In the genomic region with DNA sequence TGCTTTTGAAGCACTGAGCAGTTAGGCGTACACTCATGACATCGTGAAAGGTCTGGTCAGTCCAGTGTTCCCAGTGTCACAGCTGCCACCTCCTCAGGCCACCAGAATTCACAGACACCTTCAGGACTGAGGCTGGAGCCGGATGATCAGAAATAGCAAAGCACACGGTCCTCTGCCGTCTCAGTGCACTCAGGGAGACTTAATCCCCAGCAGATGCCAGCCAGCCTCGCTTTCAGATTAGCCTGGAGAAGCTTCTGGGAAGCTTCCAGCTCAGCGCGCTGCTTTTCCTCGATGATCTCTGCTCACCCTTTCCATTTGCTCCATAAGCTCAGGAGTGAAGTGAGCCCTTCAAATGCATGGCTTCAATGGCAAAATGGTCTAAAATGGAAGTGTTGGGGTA, we compare ENCODE assay signal across 23 mouse cellular contexts. TPM values are rescaled to one million over a fixed set of nuclear protein-coding genes. Genes with fewer than 3 reads are reported as not detected.
DNase-seq lines count a peak whose midpoint lies in the region; ATAC-seq and TF ChIP-seq lines count a peak whose summit lies in the region.
"Had no signal": no experiment of that assay in that cellular context is flagged by ENCODE, and none has a peak within 500 bp of the region (broad histone marks: within the 10 kb centered on the region; RNA-seq: fewer than 3 reads in every experiment).

No protein-coding gene starts in this region.

- H3K9me3 ChIP-seq in heart, postnatal 0 days (replicated peaks; ENCODE audit: control insufficient read depth, low read length), result 0 out of 2 replicates have a peak, but pooled peaks cover 3% of the 10 kb centered on the region
- no peaks in the 10 kb centered on the region for H3K9me3 ChIP-seq in forebrain, postnatal 0 days (ENCODE audit: low read length)
- H3K9me3 ChIP-seq: embryonic facial prominence, embryonic 12.5 days; heart, embryonic 15.5 days; liver, embryonic 13.5 days had no signal

- 44% methylated on average over 9 of the region's 9 CpGs for WGBS in heart, postnatal 0 days
- 61% methylated on average over 9 of the region's 9 CpGs for WGBS in forebrain, postnatal 0 days

- H3K36me3 ChIP-seq in heart, postnatal 0 days (replicated peaks; ENCODE audit: control insufficient read depth, insufficient read depth, low read length), result no peaks in the 10 kb centered on the region
- no peaks in the 10 kb centered on the region for H3K36me3 ChIP-seq in forebrain, postnatal 0 days (ENCODE audit: insufficient read depth)
- H3K36me3 ChIP-seq: embryonic facial prominence, embryonic 12.5 days; heart, embryonic 15.5 days; hindbrain, embryonic 13.5 days; liver, embryonic 13.5 days had no signal

- no peak overlapping the region for H3K9ac ChIP-seq in heart, postnatal 0 days (replicated peaks; ENCODE audit: low read depth, low read length)
- no peak overlapping the region for H3K9ac ChIP-seq in forebrain, postnatal 0 days
- H3K9ac ChIP-seq: embryonic facial prominence, embryonic 12.5 days; heart, embryonic 15.5 days; hindbrain, embryonic 13.5 days; liver, embryonic 13.5 days had no signal

- no peak for TF ChIP-seq CTCF in heart, postnatal 0 days (IDR thresholded peaks at IDR 0.05; ENCODE audit: low read depth)
- no peak for TF ChIP-seq CTCF in forebrain, postnatal 0 days (IDR thresholded peaks at IDR 0.05; ENCODE audit: low read depth)

- ATAC-seq in heart, postnatal 0 days (ENCODE audit: insufficient read depth, low read depth), result no peak
- no peak for ATAC-seq in forebrain, postnatal 0 days
- ATAC-seq in inflammation-experienced regulatory T-cells, adult 6 months, result no peak
- ATAC-seq: Patski had no signal

- no peaks in the 10 kb centered on the region for H3K27me3 ChIP-seq in heart, postnatal 0 days (ENCODE audit: control insufficient read depth, insufficient read depth, low read length)
- no peaks in the 10 kb centered on the region for H3K27me3 ChIP-seq in forebrain, postnatal 0 days (ENCODE audit: insufficient read depth, low read length)
- H3K27me3 ChIP-seq: embryonic facial prominence, embryonic 12.5 days; heart, embryonic 15.5 days; hindbrain, embryonic 13.5 days; liver, embryonic 13.5 days; Patski had no signal

- TF ChIP-seq EP300 in heart, postnatal 0 days (IDR thresholded peaks at IDR 0.05; ENCODE audit: low read depth), result no peak

- no peak overlapping the region for H3K27ac ChIP-seq in heart, postnatal 0 days (ENCODE audit: low read depth)
- H3K27ac ChIP-seq in forebrain, postnatal 0 days (ENCODE audit: low read depth, low read length), result no peak overlapping the region
- H3K27ac ChIP-seq: embryonic facial prominence, embryonic 12.5 days; heart, embryonic 15.5 days; hindbrain, embryonic 13.5 days; liver, embryonic 13.5 days had no signal

- DNase-seq in heart, postnatal 0 days (ENCODE audit: low spot score), result no peak
- no peak for DNase-seq in heart, adult 9 months (ENCODE audit: low spot score in 2 of 2)
- peak; percentile 38 to 42 for DNase-seq in right cerebral cortex, postnatal 10 days (ENCODE audit: low spot score in 2 of 2)
- no peak for DNase-seq in right cerebral cortex, adult 18-20 months
- peak; percentile 34 for DNase-seq in cerebellum, adult 9-10 months
- DNase-seq in retina, postnatal 7 days (ENCODE audit: low read depth, low spot score), result peak; percentile 68
- no peak for DNase-seq in forebrain, postnatal 0 days
- DNase-seq: kidney, adult 18-20 months; kidney, postnatal 36 days; liver, embryonic 13.5 days; lung, postnatal 14 days; thymus, postnatal 4 days had no signal

- peak overlapping the region; percentile 10; the same call in 1 of the 2 replicates for H3K4me2 ChIP-seq in heart, postnatal 0 days (ENCODE audit: low read depth, low read length)
- no peak overlapping the region for H3K4me2 ChIP-seq in forebrain, postnatal 0 days (ENCODE audit: low read depth)
- H3K4me2 ChIP-seq: embryonic facial prominence, embryonic 12.5 days; heart, embryonic 15.5 days; hindbrain, embryonic 13.5 days; liver, embryonic 13.5 days; midbrain, embryonic 11.5 days had no signal

- no peak overlapping the region for H3K4me3 ChIP-seq in heart, postnatal 0 days (ENCODE audit: low read depth, low read length)
- no peak overlapping the region for H3K4me3 ChIP-seq in forebrain, postnatal 0 days (ENCODE audit: low read depth, low read length)
- H3K4me3 ChIP-seq: embryonic facial prominence, embryonic 12.5 days; heart, embryonic 15.5 days; hindbrain, embryonic 13.5 days; liver, embryonic 13.5 days had no signal

- H3K4me1 ChIP-seq in heart, postnatal 0 days (ENCODE audit: control insufficient read depth, insufficient read depth), result no peaks in the 10 kb centered on the region
- H3K4me1 ChIP-seq in forebrain, postnatal 0 days (ENCODE audit: insufficient read depth), result no peaks in the 10 kb centered on the region
- H3K4me1 ChIP-seq: embryonic facial prominence, embryonic 12.5 days; heart, embryonic 15.5 days; hindbrain, embryonic 13.5 days; liver, embryonic 13.5 days had no signal

RNA-seq across cellular contexts. Expression of gene Fam240b, which starts 32.4 kb away (rescaled TPM):
- total RNA-seq in heart, postnatal 0 days (2014; rRNA removed; ENCODE audit: low replicate concordance), result not detected in 2 replicates
- polyA plus RNA-seq in heart, postnatal 0 days (2015; fragmentation: Nextera tagmentation; extraction: Ambion mirVana), result not detected in 2 replicates
- not detected in 2 replicates for total RNA-seq in forebrain, postnatal 0 days (2014; rRNA removed)
- polyA plus RNA-seq in forebrain, postnatal 0 days (2015; fragmentation: Nextera tagmentation; extraction: Ambion mirVana), result not detected in 2 replicates
- polyA plus RNA-seq in inflammation-experienced regulatory T-cells, adult 6 months (2017; shearing (Covaris generic)), result not detected
- total RNA-seq: adrenal gland, postnatal 4 days had no signal
- polyA plus RNA-seq: embryonic facial prominence, embryonic 12.5 days; gonadal fat pad, adult 2 months; heart, embryonic 15.5 days; hindbrain, embryonic 13.5 days; limb, embryonic 11.5 days; liver, embryonic 13.5 days; midbrain, embryonic 11.5 days; neural tube, embryonic 11.5 days; Patski; testis, adult 2 months had no signal

RNA-seq across cellular contexts. Expression of gene Cdk20, which starts 33.1 kb away (rescaled TPM):
- 1.9 and 16.2 TPM in 2 replicates for total RNA-seq in heart, postnatal 0 days (2014; rRNA removed; ENCODE audit: low replicate concordance)
- polyA plus RNA-seq in heart, postnatal 0 days (2015; fragmentation: Nextera tagmentation; extraction: Ambion mirVana), result 3.5 and 3.6 TPM in 2 replicates
- total RNA-seq in forebrain, postnatal 0 days (2014; rRNA removed), result 29.2 and 38.5 TPM in 2 replicates
- 21.6 and 26.4 TPM in 2 replicates for polyA plus RNA-seq in forebrain, postnatal 0 days (2015; fragmentation: Nextera tagmentation; extraction: Ambion mirVana)
- polyA plus RNA-seq in inflammation-experienced regulatory T-cells, adult 6 months (2017; shearing (Covaris generic)), result 1 to 10 TPM; 1.1 to 5.9 (median 3.5) TPM

Comparison
In these comparisons a context has a peak if more than half of its experiments do, and no peak if none do; other contexts are left out.
1. DNase-seq: peak in right cerebral cortex, postnatal 10 days (2 of 2), cerebellum, adult 9-10 months (single experiment) and retina, postnatal 7 days (single experiment); none in heart, postnatal 0 days (single experiment), heart, adult 9 months (0 of 2), right cerebral cortex, adult 18-20 months (single experiment) and forebrain, postnatal 0 days (single experiment).